Mouse (Mus musculus): ENCODE results near the gene Ntm.

The Ntm gene

DNA sequence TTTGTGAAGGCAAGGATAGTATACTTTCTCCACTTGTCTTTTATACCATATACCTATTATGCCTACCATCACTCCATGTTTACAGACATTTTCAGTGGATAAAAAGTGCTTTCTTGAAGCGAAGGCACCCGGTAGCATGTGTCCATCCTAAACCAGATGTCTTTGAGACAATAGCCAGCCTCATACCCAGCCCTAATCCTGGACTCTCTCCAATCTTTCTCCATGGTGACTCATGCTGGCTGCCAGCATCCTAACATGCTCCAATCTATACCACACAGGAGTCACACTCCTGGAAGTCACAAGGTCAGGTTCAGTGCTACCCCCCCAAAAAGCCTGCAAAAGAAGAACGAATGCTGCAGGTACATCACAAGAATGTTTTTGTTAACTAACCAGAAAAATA, 765.9 kb downstream of the Ntm start:
- in situ Hi-C loops (cut with MseI, MboI): no loop called here

- in situ Hi-C loops (cut with MseI, MboI): no loop called here
These were observed 768.7 kb downstream of the Ntm start for GRCm38 (mm10) chr9:29194265-29194664.

DNA sequence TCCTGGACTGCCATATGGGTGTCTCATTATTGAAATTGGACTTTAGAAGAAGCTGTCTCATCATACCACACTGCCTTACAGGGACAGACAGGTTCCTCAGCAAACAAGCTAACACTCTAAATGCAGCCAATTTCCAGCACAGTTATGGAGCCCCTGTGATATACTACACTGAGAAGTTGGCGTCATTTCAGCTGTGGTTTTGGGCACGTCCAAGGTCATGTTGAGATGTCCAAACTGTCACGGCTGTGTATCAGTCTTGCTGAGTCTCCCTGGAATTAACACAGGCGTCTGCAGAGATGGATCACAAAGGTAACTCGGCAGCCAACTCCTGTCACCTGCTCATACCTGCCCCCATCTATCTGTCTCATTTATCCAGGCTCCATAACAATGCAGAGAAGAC, 779.9 kb downstream of the Ntm start:
- in situ Hi-C loops (cut with MseI, MboI): no loop called here

DNA sequence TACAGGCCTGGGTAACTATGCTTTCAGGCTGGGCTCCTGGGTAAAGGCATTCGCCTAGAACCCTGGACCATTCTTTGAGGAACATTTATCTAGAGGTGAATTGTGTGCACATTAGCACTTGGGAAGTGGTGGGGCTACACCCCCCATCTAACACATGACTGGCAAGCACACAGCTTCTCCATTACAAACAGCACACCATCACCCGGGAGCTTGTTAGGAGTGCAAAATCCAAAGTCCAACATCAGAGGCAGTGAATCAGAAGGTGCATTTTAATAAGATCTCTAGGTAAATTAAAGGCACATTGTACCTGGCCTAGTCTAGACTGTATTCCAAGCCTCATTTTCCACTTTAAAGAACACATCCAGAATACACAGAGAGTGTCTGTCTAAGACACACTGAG, 781.3 kb downstream of the Ntm start:
- in situ Hi-C loops (cut with MseI, MboI): no loop called here

DNA sequence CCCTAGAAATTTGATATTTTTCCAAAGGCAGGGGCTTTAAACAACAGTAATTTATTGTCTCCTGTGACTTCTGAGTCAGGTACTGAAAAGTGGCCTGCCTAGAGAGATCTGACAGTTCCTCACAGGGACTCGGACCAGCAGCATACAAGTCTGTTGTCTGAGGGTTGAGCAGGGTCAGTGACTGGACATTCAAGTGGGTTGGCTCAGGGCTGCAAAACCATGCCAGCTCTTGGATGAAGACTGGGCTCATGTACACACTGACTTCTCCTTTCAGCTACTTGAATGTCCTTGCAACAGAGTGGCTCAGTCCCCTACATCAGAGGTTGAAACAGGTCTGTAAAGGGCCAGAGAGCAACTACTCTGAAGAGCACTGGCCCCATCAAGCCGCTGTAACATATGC, 797.2 kb downstream of the Ntm start:
- in situ Hi-C loops (cut with MseI, MboI): no loop called here

GRCm38 (mm10) chr9:29161059-29161642, 801.8 kb downstream of the Ntm start:
- in situ Hi-C loops (cut with MseI, MboI): no loop called here

DNA sequence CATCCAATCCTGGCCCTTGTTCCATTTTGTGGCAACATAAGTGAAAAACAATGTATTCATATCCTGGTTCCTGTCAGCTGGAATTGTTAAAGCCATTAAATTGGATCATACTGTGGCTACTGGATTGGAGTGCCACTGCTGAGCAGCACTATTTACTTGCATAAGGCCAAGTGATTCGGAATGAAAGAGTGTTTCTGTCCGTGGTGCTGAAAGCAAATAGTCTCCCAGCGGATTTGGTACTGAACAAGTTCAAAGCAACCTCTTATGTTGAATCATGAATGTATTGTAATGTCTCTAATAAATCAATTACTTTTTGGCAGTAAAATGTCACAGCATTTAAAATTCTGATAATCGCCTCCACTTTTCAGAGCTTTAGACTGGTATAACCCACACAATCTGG, 817.0 kb downstream of the Ntm start:
- in situ Hi-C loops (cut with MseI, MboI): no loop called here

- in situ Hi-C loops (cut with MseI, MboI): no loop called here
These were observed 826.9 kb downstream of the Ntm start for GRCm38 (mm10) chr9:29136039-29136438.

DNA sequence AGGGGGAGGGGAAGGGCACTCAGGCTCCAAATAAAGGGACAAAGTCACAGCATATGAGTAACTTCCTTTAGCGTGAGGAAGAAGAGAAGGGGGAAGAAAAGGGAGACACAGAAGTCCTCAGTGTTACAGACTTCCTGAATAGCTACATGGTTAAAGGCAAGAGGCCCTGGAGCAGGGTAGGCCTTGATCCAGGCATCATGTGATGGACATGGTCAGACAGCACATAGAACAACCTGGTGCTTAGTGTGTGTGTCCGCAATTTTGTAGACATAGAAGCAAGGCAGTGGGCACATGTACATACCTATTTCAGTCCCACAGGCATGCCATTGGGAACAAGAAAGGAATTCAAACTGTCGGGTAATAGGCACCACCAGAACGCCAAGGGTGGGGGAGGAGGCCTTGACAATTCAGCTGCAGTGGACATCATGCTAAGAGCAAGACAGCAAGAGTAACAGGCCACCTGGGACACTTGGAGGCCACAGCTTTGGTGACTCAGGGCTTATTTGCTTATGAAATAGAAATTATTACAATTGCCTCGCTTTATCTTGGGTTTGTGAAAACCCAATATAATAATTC, 832.1 kb downstream of the Ntm start:
- in situ Hi-C loops (cut with MseI, MboI): no loop called here

- in situ Hi-C loops (cut with MseI, MboI): no loop called here
These were observed 832.6 kb downstream of the Ntm start for GRCm38 (mm10) chr9:29130316-29130715.

DNA sequence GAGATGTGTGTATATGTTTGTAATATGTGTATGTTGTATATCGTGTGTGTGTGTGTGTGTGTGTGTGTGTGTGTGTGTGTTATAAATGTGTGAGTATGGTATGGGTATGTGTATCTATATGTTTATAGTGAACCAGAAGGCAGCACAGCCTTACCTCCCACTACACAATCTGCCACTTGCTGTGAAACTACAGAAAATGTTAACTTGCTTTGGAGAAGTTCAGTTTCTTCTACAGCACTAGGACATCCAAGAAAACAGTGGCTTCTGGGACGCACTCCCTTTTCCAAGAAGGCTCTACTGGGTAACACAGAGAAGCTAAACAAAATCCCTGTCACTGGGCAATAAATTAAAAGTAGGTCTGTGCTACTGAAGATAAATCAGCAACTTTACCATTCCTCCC, 834.5 kb downstream of the Ntm start:
- in situ Hi-C loops (cut with MseI, MboI): no loop called here

GRCm38 (mm10) chr9:29124455-29124854, 838.5 kb downstream of the Ntm start:
- in situ Hi-C loops (cut with MseI, MboI): no loop called here

- in situ Hi-C loops (cut with MseI, MboI): no loop called here
These were observed 839.1 kb downstream of the Ntm start for GRCm38 (mm10) chr9:29123828-29124227.

- in situ Hi-C loops (cut with MseI, MboI): no loop called here
These were observed 845.3 kb downstream of the Ntm start for GRCm38 (mm10) chr9:29117561-29118112.

- in situ Hi-C loops (cut with MseI, MboI): no loop called here
These were observed 847.6 kb downstream of the Ntm start for GRCm38 (mm10) chr9:29115337-29115736.

- in situ Hi-C loops (cut with MseI, MboI): no loop called here
These were observed 856.2 kb downstream of the Ntm start for GRCm38 (mm10) chr9:29106771-29107170.

DNA sequence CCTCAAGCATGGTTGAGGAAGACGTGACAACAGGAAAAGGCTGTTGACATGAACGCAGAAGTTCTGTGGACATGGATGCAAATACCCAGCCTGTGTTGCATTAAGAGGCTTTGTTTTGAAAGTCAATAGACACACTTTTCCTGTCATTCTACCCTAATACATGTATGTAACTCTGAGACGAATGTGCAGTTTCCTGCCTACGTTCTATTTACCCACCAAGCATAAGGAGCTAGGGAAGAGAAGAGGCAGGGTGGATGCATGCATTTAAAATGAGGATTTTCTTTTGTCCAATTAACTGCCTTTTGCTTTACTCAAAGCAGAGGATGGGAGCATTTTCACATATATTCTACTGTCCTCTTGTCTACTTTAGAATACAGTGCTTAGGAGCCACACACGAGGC, 858.5 kb downstream of the Ntm start:
- in situ Hi-C loops (cut with MseI, MboI): no loop called here

DNA sequence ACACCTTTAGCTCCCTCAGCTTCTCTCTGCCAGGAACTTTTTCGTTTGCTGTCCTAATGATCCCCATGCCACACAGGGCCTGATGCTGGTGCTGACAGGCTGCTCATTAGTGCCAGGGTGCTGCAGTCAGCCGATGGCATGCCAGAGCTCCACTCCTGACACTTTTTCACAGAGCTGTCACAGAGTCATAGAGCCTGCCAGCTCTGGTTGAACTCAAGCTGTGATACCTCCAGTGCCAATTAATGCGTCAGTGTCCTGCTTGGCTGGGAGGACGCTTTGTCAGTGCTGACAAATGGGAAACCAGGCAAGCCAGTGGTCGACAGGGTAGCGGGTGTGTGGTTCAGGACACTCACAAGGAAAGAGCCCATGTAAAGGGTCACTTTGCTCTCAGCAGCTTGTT, 858.9 kb downstream of the Ntm start:
- in situ Hi-C loops (cut with MseI, MboI): no loop called here

DNA sequence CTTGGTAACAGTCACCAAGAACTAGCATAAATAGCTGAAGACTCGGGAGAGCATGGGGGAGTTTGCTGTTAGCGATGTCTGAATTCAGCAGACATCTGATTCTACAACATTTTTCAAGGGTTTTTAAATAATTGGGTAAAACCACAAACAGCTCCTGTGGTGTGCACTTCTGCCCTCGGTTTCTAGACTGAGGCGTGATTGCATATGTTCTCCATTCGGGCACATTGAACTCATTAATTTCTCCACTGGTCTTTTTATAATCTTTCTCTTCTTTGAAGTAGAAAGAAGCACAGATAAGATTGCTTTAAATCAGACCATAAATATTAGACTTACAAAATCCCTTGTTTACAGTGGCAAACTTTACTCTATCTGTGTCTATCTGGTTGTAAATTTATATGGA, 862.3 kb downstream of the Ntm start:
- in situ Hi-C loops (cut with MseI, MboI): no loop called here

- in situ Hi-C loops (cut with MseI, MboI): no loop called here
These were observed 870.5 kb downstream of the Ntm start for GRCm38 (mm10) chr9:29092443-29092842.

DNA sequence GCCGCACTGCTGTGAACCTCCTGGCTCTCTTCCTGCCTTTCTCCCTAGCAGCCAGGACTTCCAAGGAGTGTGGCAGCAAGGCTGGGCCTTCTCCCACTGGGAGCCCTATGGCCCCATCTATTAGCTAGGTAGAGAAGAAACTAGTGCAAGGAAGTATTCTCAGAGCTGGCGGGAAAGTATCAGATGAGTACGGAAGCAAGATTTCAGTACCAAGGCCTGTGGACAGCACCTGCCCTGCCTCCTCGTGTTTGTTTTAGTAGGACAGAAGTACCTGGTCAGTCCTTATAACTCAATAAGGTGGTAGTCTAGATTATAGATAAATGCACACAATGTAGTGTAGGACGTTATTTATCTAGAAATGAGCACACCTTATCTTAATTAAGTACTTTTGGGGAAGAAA, 874.3 kb downstream of the Ntm start:
- in situ Hi-C loops (cut with MseI, MboI): no loop called here

DNA sequence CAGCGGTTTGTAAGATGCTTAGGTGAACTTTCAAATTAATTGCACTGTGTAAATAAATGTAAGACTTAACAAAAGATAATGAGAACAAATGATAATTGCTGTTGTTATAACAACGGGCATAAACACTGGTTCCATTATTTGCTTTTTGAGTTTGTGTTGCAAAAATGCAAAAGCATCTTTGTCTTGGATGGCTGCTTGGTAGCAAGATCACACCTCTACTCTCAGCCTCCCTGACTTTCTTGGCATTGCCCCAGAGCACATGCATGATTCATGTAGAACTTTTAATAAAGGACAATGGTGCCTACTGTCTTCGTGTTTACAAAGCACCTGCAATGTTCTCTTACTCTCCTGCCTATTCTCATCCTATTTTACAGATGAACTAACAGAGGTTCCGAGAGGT, 875.3 kb downstream of the Ntm start:
- in situ Hi-C loops (cut with MseI, MboI): no loop called here

DNA sequence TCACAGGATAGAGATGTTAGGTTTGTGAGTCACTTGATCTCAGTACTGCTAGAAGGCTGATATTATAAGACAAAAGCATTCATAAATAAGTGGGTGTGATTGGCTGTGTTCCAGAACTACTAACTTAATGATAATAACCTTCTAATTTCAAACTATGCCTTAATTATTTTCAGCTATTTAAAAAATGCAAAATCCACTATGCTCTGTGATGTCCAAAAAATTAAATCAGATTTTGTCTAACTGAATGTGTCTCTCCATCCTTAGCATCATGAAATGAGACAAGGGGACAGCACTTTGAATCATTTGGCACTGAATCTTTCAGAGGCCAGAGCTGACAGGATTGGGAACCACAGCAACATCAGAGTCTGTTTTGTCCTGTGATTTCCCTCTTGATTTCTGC, 875.8 kb downstream of the Ntm start:
- in situ Hi-C loops (cut with MseI, MboI): no loop called here
